Mouse (Mus musculus): ENCODE data around the gene Aff1. TPM values are rescaled to one million over a fixed set of nuclear protein-coding genes. Genes with fewer than 3 reads are reported as not detected.

Aff1 gene
- polyA plus RNA-seq, 1 experiment from 2014 or later: 19.3 TPM

DNA sequence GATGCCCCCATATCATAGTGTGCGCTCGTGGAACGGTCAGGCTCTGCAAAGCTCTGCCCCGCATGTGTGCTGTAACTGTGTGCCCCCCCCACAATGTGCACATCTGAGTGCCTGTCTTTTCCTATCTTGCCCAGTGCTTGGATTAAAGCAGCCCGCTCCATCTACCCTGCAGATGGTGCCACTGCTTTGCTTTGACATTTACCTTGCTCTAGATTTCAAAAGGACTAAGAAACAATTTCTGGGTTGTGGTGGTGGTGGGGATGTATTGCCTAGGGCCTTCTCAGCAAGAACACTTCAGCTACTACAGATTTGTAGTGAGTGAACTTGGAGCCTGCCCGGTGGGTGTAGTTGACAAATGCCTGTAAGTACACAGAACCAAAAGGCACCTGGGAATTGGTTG lies 88.7 kb downstream of the Aff1 start:
- DNase-seq (ENCODE audit: low spot score): no peak
- no peak overlapping the region for H3K4me2 ChIP-seq
- no peak overlapping the region for H3K27ac ChIP-seq (ENCODE audit: low read depth, low read length)
- H3K9me3 ChIP-seq (ENCODE audit: control insufficient read depth, low read length): no peaks in the 10 kb centered on the region
- H3K9ac ChIP-seq (ENCODE audit: low read depth, low read length): no peak overlapping the region
- WGBS: 79% methylated on average over 6 of the region's 6 CpGs
- no peak for ATAC-seq (replicated peaks; ENCODE audit: low FRiP score)
- H3K4me1 ChIP-seq (replicated peaks; ENCODE audit: control insufficient read depth, insufficient read depth, low read length): peaks cover 50% of the 10 kb centered on the region
- no peaks in the 10 kb centered on the region for H3K27me3 ChIP-seq (replicated peaks; ENCODE audit: control insufficient read depth, insufficient read depth, low read length)
- H3K36me3 ChIP-seq (ENCODE audit: control insufficient read depth, insufficient read depth, low read length): peaks cover 13% of the 10 kb centered on the region; the same call in 1 of the 2 replicates
- H3K4me3 ChIP-seq (ENCODE audit: low read depth, low read length): no peak overlapping the region

- no peak overlapping the region for H3K4me3 ChIP-seq (ENCODE audit: low read depth, low read length)
- 84% methylated on average over 11 of the region's 11 CpGs for WGBS
- no peak overlapping the region for H3K27ac ChIP-seq (ENCODE audit: low read depth, low read length)
- no peak overlapping the region for H3K4me2 ChIP-seq
- DNase-seq (ENCODE audit: low spot score) (no peak), ATAC-seq (replicated peaks; ENCODE audit: low FRiP score) (no peak)
- H3K9ac ChIP-seq (ENCODE audit: low read depth, low read length): no peak overlapping the region
- peaks cover 13% of the 10 kb centered on the region; the same call in 1 of the 2 replicates for H3K36me3 ChIP-seq (ENCODE audit: control insufficient read depth, insufficient read depth, low read length)
- H3K27me3 ChIP-seq (replicated peaks; ENCODE audit: control insufficient read depth, insufficient read depth, low read length): no peaks in the 10 kb centered on the region
- H3K4me1 ChIP-seq (replicated peaks; ENCODE audit: control insufficient read depth, insufficient read depth, low read length): peaks cover 39% of the 10 kb centered on the region
- H3K9me3 ChIP-seq (ENCODE audit: control insufficient read depth, low read length): no peaks in the 10 kb centered on the region
Measured at GRCm38 (mm10) chr5:103783086-103783668, 91.0 kb downstream of the Aff1 start.

GRCm38 (mm10) chr5:103786096-103786495 lies 93.9 kb downstream of the Aff1 start:
- H3K9ac ChIP-seq (ENCODE audit: low read depth, low read length): no peak overlapping the region
- no peak overlapping the region for H3K27ac ChIP-seq (ENCODE audit: low read depth, low read length)
- H3K36me3 ChIP-seq (ENCODE audit: control insufficient read depth, insufficient read depth, low read length): peaks cover 13% of the 10 kb centered on the region; the same call in 1 of the 2 replicates
- no peak overlapping the region for H3K4me3 ChIP-seq (ENCODE audit: low read depth, low read length)
- DNase-seq (ENCODE audit: low spot score) (no peak), ATAC-seq (replicated peaks; ENCODE audit: low FRiP score) (no peak)
- 81% methylated on average over 10 of the region's 10 CpGs for WGBS
- no peaks in the 10 kb centered on the region for H3K9me3 ChIP-seq (ENCODE audit: control insufficient read depth, low read length)
- peaks cover 17% of the 10 kb centered on the region for H3K4me1 ChIP-seq (replicated peaks; ENCODE audit: control insufficient read depth, insufficient read depth, low read length)
- H3K4me2 ChIP-seq: no peak overlapping the region
- H3K27me3 ChIP-seq (replicated peaks; ENCODE audit: control insufficient read depth, insufficient read depth, low read length): no peaks in the 10 kb centered on the region

DNA sequence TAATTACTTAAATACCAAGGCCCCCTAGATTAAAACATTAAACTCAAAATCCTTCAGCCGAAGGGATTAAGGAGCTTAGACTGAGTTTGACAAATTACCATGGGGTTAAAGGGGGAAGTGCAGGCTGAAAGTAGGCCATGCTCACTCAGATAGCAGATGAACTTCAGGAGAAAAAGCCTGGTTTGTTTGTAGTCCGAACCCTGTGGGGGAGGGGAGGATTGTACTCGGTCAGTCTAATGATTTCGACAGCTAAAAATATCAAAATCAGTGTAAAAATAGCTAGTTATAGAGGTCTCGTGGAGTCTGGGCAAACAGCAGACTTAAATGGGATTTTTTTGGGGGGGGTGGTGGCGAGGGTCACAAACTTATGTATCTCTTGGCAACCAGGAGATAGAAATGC lies 96.3 kb downstream of the Aff1 start:
- H3K4me2 ChIP-seq: no peak overlapping the region
- no peaks in the 10 kb centered on the region for H3K27me3 ChIP-seq (replicated peaks; ENCODE audit: control insufficient read depth, insufficient read depth, low read length)
- no peak overlapping the region for H3K4me3 ChIP-seq (ENCODE audit: low read depth, low read length)
- no peak for DNase-seq (ENCODE audit: low spot score)
- no peak overlapping the region for H3K27ac ChIP-seq (ENCODE audit: low read depth, low read length)
- peaks cover 10% of the 10 kb centered on the region for H3K4me1 ChIP-seq (replicated peaks; ENCODE audit: control insufficient read depth, insufficient read depth, low read length)
- 34% methylated on average over 6 of the region's 6 CpGs for WGBS
- H3K9ac ChIP-seq (ENCODE audit: low read depth, low read length): no peak overlapping the region
- ATAC-seq (replicated peaks; ENCODE audit: low FRiP score): no peak
- no peaks in the 10 kb centered on the region for H3K9me3 ChIP-seq (ENCODE audit: control insufficient read depth, low read length)
- H3K36me3 ChIP-seq (ENCODE audit: control insufficient read depth, insufficient read depth, low read length): peaks cover 12% of the 10 kb centered on the region; the same call in 1 of the 2 replicates

GRCm38 (mm10) chr5:103788976-103789375 lies 96.8 kb downstream of the Aff1 start:
- H3K4me2 ChIP-seq: no peak overlapping the region
- no peaks in the 10 kb centered on the region for H3K9me3 ChIP-seq (ENCODE audit: control insufficient read depth, low read length)
- no peak overlapping the region for H3K4me3 ChIP-seq (ENCODE audit: low read depth, low read length)
- peaks cover 7% of the 10 kb centered on the region; the same call in 1 of the 2 replicates for H3K36me3 ChIP-seq (ENCODE audit: control insufficient read depth, insufficient read depth, low read length)
- H3K27ac ChIP-seq (ENCODE audit: low read depth, low read length): no peak overlapping the region
- 57% methylated on average over 2 of the region's 2 CpGs for WGBS
- DNase-seq (ENCODE audit: low spot score) (no peak), ATAC-seq (replicated peaks; ENCODE audit: low FRiP score) (no peak)
- peaks cover 10% of the 10 kb centered on the region for H3K4me1 ChIP-seq (replicated peaks; ENCODE audit: control insufficient read depth, insufficient read depth, low read length)
- no peaks in the 10 kb centered on the region for H3K27me3 ChIP-seq (replicated peaks; ENCODE audit: control insufficient read depth, insufficient read depth, low read length)
- no peak overlapping the region for H3K9ac ChIP-seq (ENCODE audit: low read depth, low read length)

DNA sequence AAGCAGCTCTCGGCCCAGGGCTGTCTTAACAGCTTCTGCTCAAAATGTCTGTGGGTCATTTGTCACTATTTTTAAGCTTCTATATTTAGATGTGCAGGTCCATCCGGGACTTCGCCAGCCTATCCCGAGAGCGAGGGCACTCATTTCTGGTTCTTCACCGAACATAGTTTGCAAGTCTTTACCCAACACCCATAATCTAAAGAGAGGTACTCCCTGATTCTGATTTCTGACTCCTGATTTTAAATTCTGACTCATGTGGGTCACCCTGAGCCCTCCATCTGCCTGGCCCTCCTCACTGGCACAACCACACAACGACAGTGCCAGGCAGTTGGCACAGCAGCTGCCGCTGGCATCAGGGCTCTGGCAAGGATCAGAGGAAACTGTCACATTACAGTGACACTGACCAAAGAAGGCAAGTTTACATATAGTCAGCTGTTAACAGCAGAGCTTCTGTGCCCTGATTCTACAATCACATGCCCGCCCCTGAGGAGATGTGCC lies 97.5 kb downstream of the Aff1 start:
- peaks cover 10% of the 10 kb centered on the region for H3K4me1 ChIP-seq (replicated peaks; ENCODE audit: control insufficient read depth, insufficient read depth, low read length)
- no peak overlapping the region for H3K27ac ChIP-seq (ENCODE audit: low read depth, low read length)
- H3K9ac ChIP-seq (ENCODE audit: low read depth, low read length): no peak overlapping the region
- H3K9me3 ChIP-seq (ENCODE audit: control insufficient read depth, low read length): no peaks in the 10 kb centered on the region
- H3K4me2 ChIP-seq: no peak overlapping the region
- DNase-seq (ENCODE audit: low spot score) (no peak), ATAC-seq (replicated peaks; ENCODE audit: low FRiP score) (no peak)
- H3K27me3 ChIP-seq (replicated peaks; ENCODE audit: control insufficient read depth, insufficient read depth, low read length): no peaks in the 10 kb centered on the region
- peaks cover 2% of the 10 kb centered on the region; the same call in 1 of the 2 replicates for H3K36me3 ChIP-seq (ENCODE audit: control insufficient read depth, insufficient read depth, low read length)
- 89% methylated on average over 9 of the region's 9 CpGs for WGBS
- no peak overlapping the region for H3K4me3 ChIP-seq (ENCODE audit: low read depth, low read length)

GRCm38 (mm10) chr5:103791741-103792140 lies 99.6 kb downstream of the Aff1 start:
- H3K4me3 ChIP-seq (ENCODE audit: low read depth, low read length): no peak overlapping the region
- H3K9ac ChIP-seq (ENCODE audit: low read depth, low read length): no peak overlapping the region
- H3K27ac ChIP-seq (ENCODE audit: low read depth, low read length): no peak overlapping the region
- WGBS: 85% methylated on average over 7 of the region's 7 CpGs
- no peak for DNase-seq (ENCODE audit: low spot score)
- no peaks in the 10 kb centered on the region; the same call in 1 of the 2 replicates for H3K36me3 ChIP-seq (ENCODE audit: control insufficient read depth, insufficient read depth, low read length)
- H3K4me1 ChIP-seq (replicated peaks; ENCODE audit: control insufficient read depth, insufficient read depth, low read length): peaks cover 10% of the 10 kb centered on the region
- H3K4me2 ChIP-seq: no peak overlapping the region
- no peaks in the 10 kb centered on the region for H3K9me3 ChIP-seq (ENCODE audit: control insufficient read depth, low read length)
- ATAC-seq (replicated peaks; ENCODE audit: low FRiP score): no peak
- no peaks in the 10 kb centered on the region for H3K27me3 ChIP-seq (replicated peaks; ENCODE audit: control insufficient read depth, insufficient read depth, low read length)

DNA sequence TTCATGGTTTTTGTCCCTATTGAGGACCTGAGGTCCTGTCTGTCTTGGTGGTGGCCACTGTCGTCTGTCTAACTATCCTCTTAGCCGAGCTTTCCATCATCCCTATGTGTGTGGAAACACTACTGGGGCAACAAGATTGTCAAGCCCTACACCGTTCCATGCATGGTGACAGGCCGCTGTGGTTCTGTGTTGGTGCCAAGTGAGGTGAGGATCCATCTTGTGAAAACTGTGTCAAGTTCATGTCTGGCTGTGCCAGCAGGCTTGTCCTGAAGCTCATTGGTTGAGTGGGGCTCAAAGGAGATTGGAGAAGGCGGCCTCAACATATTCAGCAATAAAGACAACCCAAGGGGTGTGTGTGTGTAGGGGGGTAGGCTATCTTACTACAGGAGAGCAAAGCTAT lies 102.9 kb downstream of the Aff1 start:
- DNase-seq (ENCODE audit: low spot score): no peak
- Histone ChIP-seq H3K9me3 (ENCODE audit: control insufficient read depth, low read length) (no peaks in the 10 kb centered on the region), H3K27ac (ENCODE audit: low read depth, low read length) (no peak overlapping the region), H3K4me3 (ENCODE audit: low read depth, low read length) (no peak overlapping the region), H3K4me1 (replicated peaks; ENCODE audit: control insufficient read depth, insufficient read depth, low read length) (0 out of 2 replicates have a peak, but pooled peaks cover 2% of the 10 kb centered on the region), H3K36me3 (ENCODE audit: control insufficient read depth, insufficient read depth, low read length) (no peaks in the 10 kb centered on the region), H3K9ac (ENCODE audit: low read depth, low read length) (no peak overlapping the region), H3K4me2 (no peak overlapping the region), H3K27me3 (replicated peaks; ENCODE audit: control insufficient read depth, insufficient read depth, low read length) (no peaks in the 10 kb centered on the region)
- ATAC-seq (replicated peaks; ENCODE audit: low FRiP score): no peak
- 90% methylated on average over 5 of the region's 5 CpGs for WGBS

GRCm38 (mm10) chr5:103796035-103796434 lies 103.9 kb downstream of the Aff1 start:
- Histone ChIP-seq H3K4me2 (no peak overlapping the region), H3K9ac (ENCODE audit: low read depth, low read length) (no peak overlapping the region), H3K9me3 (ENCODE audit: control insufficient read depth, low read length) (no peaks in the 10 kb centered on the region), H3K4me3 (ENCODE audit: low read depth, low read length) (no peak overlapping the region), H3K27me3 (replicated peaks; ENCODE audit: control insufficient read depth, insufficient read depth, low read length) (no peaks in the 10 kb centered on the region), H3K4me1 (replicated peaks; ENCODE audit: control insufficient read depth, insufficient read depth, low read length) (0 out of 2 replicates have a peak, but pooled peaks cover 2% of the 10 kb centered on the region), H3K27ac (ENCODE audit: low read depth, low read length) (no peak overlapping the region), H3K36me3 (ENCODE audit: control insufficient read depth, insufficient read depth, low read length) (0 out of 2 replicates have a peak, but pooled peaks cover 2% of the 10 kb centered on the region)
- DNase-seq (ENCODE audit: low spot score) (no peak), ATAC-seq (replicated peaks; ENCODE audit: low FRiP score) (no peak)
- 71% methylated on average over 3 of the region's 3 CpGs for WGBS

Measured in liver, embryonic 11.5 days (tissue).